Mouse (Mus musculus) myocyte (in vitro differentiated cells): Measurements from ENCODE around the gene Adgrl1. TPM values are rescaled to one million over a fixed set of nuclear protein-coding genes. Genes with fewer than 3 reads are reported as not detected.

Experiments
- H3K27me3 ChIP-seq: one replicate; pipeline ENCODE4 v1.6.1; 2011; ENCODE audit not compliant: control insufficient read depth, insufficient read depth, insufficient read length
- H3K36me3 ChIP-seq: one replicate; pipeline ENCODE4 v1.6.1; 2011; ENCODE audit not compliant: control insufficient read depth, insufficient read depth
- H3K4me2 ChIP-seq: one replicate; pipeline ENCODE4 v1.6.1; 2011; ENCODE audit warnings: low read depth, control low read depth
- H3K4me3 ChIP-seq: one replicate; pipeline ENCODE4 v1.5.1; 2011; ENCODE audit warnings: mild to moderate bottlenecking, control low read depth, moderate library complexity
- H3K79me2 ChIP-seq: one replicate; pipeline ENCODE4 v1.6.1; 2011; ENCODE audit not compliant: control insufficient read depth, insufficient read depth
- H3ac ChIP-seq: one replicate; pipeline ENCODE4 v1.6.1; 2011; ENCODE audit not compliant: control insufficient read depth, insufficient read length
- CEBPB ChIP-seq: IDR thresholded peaks from 2 replicates; pipeline ENCODE4 v1.6.1; 2011; ENCODE audit warnings: mild to moderate bottlenecking, moderate library complexity; ENCODE audit not compliant: poor library complexity, insufficient read depth, severe bottlenecking
- E2F4 ChIP-seq: IDR thresholded peaks from one replicate; pipeline ENCODE4 v1.6.1; 2011; ENCODE audit warnings: mild to moderate bottlenecking, control low read depth, moderate library complexity; ENCODE audit not compliant: insufficient read depth
- MAX ChIP-seq: IDR thresholded peaks from one replicate; pipeline ENCODE4 v1.6.1; 2011; ENCODE audit warnings: low read depth, mild to moderate bottlenecking, control low read depth
- MYOD1 ChIP-seq, 3 experiments: IDR thresholded peaks; one replicate each; pipeline ENCODE4 v1.6.1; 2011; ENCODE audit warnings: control low read depth in 2 of 3, low read depth in 2 of 3, mild to moderate bottlenecking in 2 of 3, moderate library complexity in 1 of 3; ENCODE audit not compliant: insufficient read length in 2 of 3, control insufficient read depth in 1 of 3
- MYOG ChIP-seq, 3 experiments: IDR thresholded peaks; one replicate each; pipeline ENCODE4 v1.6.1; 2011; ENCODE audit warnings: control low read depth in 2 of 3, low read depth in 2 of 3, mild to moderate bottlenecking in 2 of 3; ENCODE audit not compliant: insufficient read length in 2 of 3, control insufficient read depth in 1 of 3, insufficient read depth in 1 of 3
- POLR2A ChIP-seq: IDR thresholded peaks from one replicate; pipeline ENCODE4 v1.6.1; 2011; ENCODE audit warnings: low read depth, mild to moderate bottlenecking, control low read depth, moderate library complexity; ENCODE audit not compliant: insufficient read length
- POLR2AphosphoS2 ChIP-seq: IDR thresholded peaks from one replicate; pipeline ENCODE4 v1.6.1; 2011; ENCODE audit warnings: low read depth, control low read depth; ENCODE audit not compliant: insufficient read length
- REST ChIP-seq: IDR thresholded peaks from one replicate; pipeline ENCODE4 v1.6.1; 2011; ENCODE audit warnings: mild to moderate bottlenecking, control low read depth, moderate library complexity; ENCODE audit not compliant: insufficient read depth, insufficient read length
- SRF ChIP-seq: IDR thresholded peaks from one replicate; pipeline ENCODE4 v1.6.1; 2011; ENCODE audit warnings: low read depth; ENCODE audit not compliant: control insufficient read depth, insufficient read length
- TCF12 ChIP-seq: IDR thresholded peaks from one replicate; pipeline ENCODE4 v1.6.1; 2011; ENCODE audit warnings: mild to moderate bottlenecking, control low read depth; ENCODE audit not compliant: poor library complexity, insufficient read depth, severe bottlenecking
- TCF3 ChIP-seq: IDR thresholded peaks from one replicate; pipeline ENCODE4 v1.6.1; 2011; ENCODE audit warnings: low read depth, control low read depth; ENCODE audit not compliant: insufficient read length
- USF1 ChIP-seq: IDR thresholded peaks from one replicate; pipeline ENCODE4 v1.6.1; 2011; ENCODE audit warnings: low read depth, mild to moderate bottlenecking, control low read depth, moderate library complexity
- polyA plus RNA-seq: library from polyadenylated mRNA; unstranded; fragments of >200 nt; fragmentation: generic; extraction: Trizol; gene quantifications from one replicate; pipeline ENCODE4 v1.2.1, GENCODE M21; 2012; ENCODE audit warnings: missing spikeins

The Adgrl1 gene
- polyA plus RNA-seq, 1 experiment, result 11.5 TPM

- H3K27me3 ChIP-seq, result no peaks in the 10 kb centered on the region
- H3K36me3 ChIP-seq, result no peaks in the 10 kb centered on the region
- H3K79me2 ChIP-seq, result peaks cover 29% of the 10 kb centered on the region
- peak overlapping the region; percentile 72 for H3K4me2 ChIP-seq
- H3K4me3 ChIP-seq, result peak overlapping the region; percentile 59
- TF ChIP-seq REST (no peak), E2F4 (no peak), MAX (no peak), CEBPB (no peak), MYOD1 (IDR thresholded peaks at IDR 0.05; ENCODE audit: control insufficient read depth in 1 of 3, insufficient read length in 2 of 3, low read depth in 2 of 3) (no peak), TCF12 (no peak), SRF (no peak), TCF3 (no peak), POLR2AphosphoS2 (no peak), MYOG (IDR thresholded peaks at IDR 0.05; ENCODE audit: control insufficient read depth in 1 of 3, insufficient read depth in 1 of 3, insufficient read length in 2 of 3, low read depth in 2 of 3) (no peak)
- peak overlapping the region; percentile 5 for H3ac ChIP-seq
These were observed 56.0 kb downstream of the Adgrl1 start for GRCm38 (mm10) chr8:83955958-83956218.

GRCm38 (mm10) chr8:83956789-83957188 lies 56.9 kb downstream of the Adgrl1 start:
- Histone ChIP-seq H3K4me3 (peak overlapping the region; percentile 59), H3ac (no peak overlapping the region), H3K79me2 (peaks cover 35% of the 10 kb centered on the region), H3K36me3 (no peaks in the 10 kb centered on the region), H3K4me2 (peak overlapping the region; percentile 72), H3K27me3 (no peaks in the 10 kb centered on the region)
- TF ChIP-seq POLR2A (peak; percentile 16), MYOD1 (IDR thresholded peaks at IDR 0.05; ENCODE audit: control insufficient read depth in 1 of 3, insufficient read length in 2 of 3, low read depth in 2 of 3) (peak; percentile 46 to 76 (median 64)), MYOG (IDR thresholded peaks at IDR 0.05; ENCODE audit: control insufficient read depth in 1 of 3, insufficient read depth in 1 of 3, insufficient read length in 2 of 3, low read depth in 2 of 3) (peak in 2 of 3 experiments; percentile 17 to 68), USF1 (no peak)

GRCm38 (mm10) chr8:83964015-83964765 lies 64.3 kb downstream of the Adgrl1 start:
- Histone ChIP-seq H3K4me2 (no peak overlapping the region), H3K27me3 (no peaks in the 10 kb centered on the region), H3ac (no peak overlapping the region), H3K79me2 (peaks cover 28% of the 10 kb centered on the region), H3K4me3 (no peak overlapping the region), H3K36me3 (peaks cover 11% of the 10 kb centered on the region)
- TF ChIP-seq MYOG (IDR thresholded peaks at IDR 0.05; ENCODE audit: control insufficient read depth in 1 of 3, insufficient read depth in 1 of 3, insufficient read length in 2 of 3, low read depth in 2 of 3) (peak in 1 of 3 experiments; percentile 56), CEBPB (peak; percentile 57; the same call in 1 of the 2 replicates), SRF (no peak), TCF3 (no peak), REST (no peak), MAX (no peak), USF1 (no peak), POLR2AphosphoS2 (no peak), POLR2A (no peak), MYOD1 (IDR thresholded peaks at IDR 0.05; ENCODE audit: control insufficient read depth in 1 of 3, insufficient read length in 2 of 3, low read depth in 2 of 3) (peak in 1 of 3 experiments; percentile 15), E2F4 (no peak), TCF12 (no peak)

- H3K36me3 ChIP-seq, result peaks cover 11% of the 10 kb centered on the region
- H3K4me2 ChIP-seq, result no peak overlapping the region
- H3K27me3 ChIP-seq, result no peaks in the 10 kb centered on the region
- no peak overlapping the region for H3ac ChIP-seq
- H3K4me3 ChIP-seq, result no peak overlapping the region
- TF ChIP-seq MYOG (IDR thresholded peaks at IDR 0.05; ENCODE audit: control insufficient read depth in 1 of 3, insufficient read depth in 1 of 3, insufficient read length in 2 of 3, low read depth in 2 of 3), result no peak
- TF ChIP-seq TCF12, result no peak
- TF ChIP-seq USF1, result no peak
- TF ChIP-seq E2F4, result no peak
- no peak for TF ChIP-seq SRF
- no peak for TF ChIP-seq REST
- TF ChIP-seq POLR2A, result no peak
- no peak for TF ChIP-seq TCF3
- TF ChIP-seq POLR2AphosphoS2, result no peak
- TF ChIP-seq CEBPB, result no peak
- TF ChIP-seq MYOD1 (IDR thresholded peaks at IDR 0.05; ENCODE audit: control insufficient read depth in 1 of 3, insufficient read length in 2 of 3, low read depth in 2 of 3), result no peak
- TF ChIP-seq MAX, result no peak
- peaks cover 3% of the 10 kb centered on the region for H3K79me2 ChIP-seq
These were observed 67.8 kb downstream of the Adgrl1 start for GRCm38 (mm10) chr8:83967701-83968100.

GRCm38 (mm10) chr8:83971121-83971520 lies 71.2 kb downstream of the Adgrl1 start:
- no peaks in the 10 kb centered on the region for H3K27me3 ChIP-seq
- no peak for TF ChIP-seq POLR2A
- no peak for TF ChIP-seq POLR2AphosphoS2
- no peak for TF ChIP-seq TCF12
- no peak for TF ChIP-seq MYOD1 (IDR thresholded peaks at IDR 0.05; ENCODE audit: control insufficient read depth in 1 of 3, insufficient read length in 2 of 3, low read depth in 2 of 3)
- TF ChIP-seq CEBPB, result no peak
- TF ChIP-seq MAX, result no peak
- TF ChIP-seq USF1, result no peak
- TF ChIP-seq E2F4, result no peak
- no peak for TF ChIP-seq SRF
- no peak for TF ChIP-seq MYOG (IDR thresholded peaks at IDR 0.05; ENCODE audit: control insufficient read depth in 1 of 3, insufficient read depth in 1 of 3, insufficient read length in 2 of 3, low read depth in 2 of 3)
- TF ChIP-seq TCF3, result no peak
- TF ChIP-seq REST, result no peak
- H3K79me2 ChIP-seq, result peaks cover 26% of the 10 kb centered on the region
- H3ac ChIP-seq, result no peak overlapping the region
- H3K36me3 ChIP-seq, result peaks cover 4% of the 10 kb centered on the region
- H3K4me2 ChIP-seq, result no peak overlapping the region
- H3K4me3 ChIP-seq, result no peak overlapping the region
